Comparison of ENCODE assay signal across 8 mouse cellular contexts in the genomic region with DNA sequence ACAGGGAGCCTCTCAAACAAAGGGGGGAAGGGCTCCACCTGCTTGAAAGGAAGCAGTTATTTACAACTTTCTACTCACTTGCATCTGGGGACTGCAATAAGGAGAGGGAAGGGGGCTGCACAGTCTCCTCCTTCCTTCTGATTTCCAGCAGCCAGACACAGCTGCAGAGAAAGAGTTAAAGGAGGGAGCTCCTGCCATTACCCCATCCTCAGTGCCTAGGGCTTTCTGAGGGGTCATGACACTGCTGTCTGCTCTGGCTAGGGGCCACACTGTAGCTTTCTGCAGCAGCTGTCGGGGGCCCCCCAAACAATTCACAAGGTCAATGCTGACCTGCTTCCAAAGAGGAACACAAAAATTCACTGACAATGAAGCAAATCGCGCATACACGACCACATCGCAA. TPM values are rescaled to one million over a fixed set of nuclear protein-coding genes. Genes with fewer than 3 reads are reported as not detected.
A peak's percentile ranks its signal among the peaks of the same experiment; 100 is the strongest.
DNase-seq lines count a peak whose midpoint lies in the region; ATAC-seq and TF ChIP-seq lines count a peak whose summit lies in the region.

No protein-coding gene starts in this region.

- no peak overlapping the region for H3K27ac ChIP-seq in heart, embryonic 10.5 days
- no peak overlapping the region for H3K27ac ChIP-seq in forebrain, embryonic 16.5 days (ENCODE audit: low read length)
- H3K27ac ChIP-seq in midbrain, embryonic 10.5 days (replicated peaks): peak overlapping the region; percentile 72

- H3K9ac ChIP-seq in forebrain, embryonic 16.5 days (replicated peaks; ENCODE audit: low read depth, low read length): peak overlapping the region; percentile 40

- no peak for DNase-seq in heart, embryonic 10.5 days (ENCODE audit: low spot score)
- no peak for DNase-seq in heart, postnatal 10 days
- DNase-seq in midbrain, embryonic 10.5 days (ENCODE audit: low spot score): peak; percentile 19
- no peak for DNase-seq in adrenal gland, postnatal 25 days
- no peak for DNase-seq in c-Kit-positive CD71-positive TER-119-positive erythroid progenitor cells, embryonic 14.5 days (ENCODE audit: low spot score)

- 14% methylated on average over 5 of the region's 5 CpGs for WGBS in heart, embryonic 10.5 days
- whole genome bisulfite sequencing in forebrain, embryonic 16.5 days: 23% methylated on average over 5 of the region's 5 CpGs
- whole genome bisulfite sequencing in midbrain, embryonic 10.5 days: 13% methylated on average over 5 of the region's 5 CpGs

- no peaks in the 10 kb centered on the region for H3K36me3 ChIP-seq in heart, embryonic 10.5 days
- no peaks in the 10 kb centered on the region for H3K36me3 ChIP-seq in E14TG2a.4 (ENCODE audit: insufficient read depth, low read length)
- H3K36me3 ChIP-seq in forebrain, embryonic 16.5 days (ENCODE audit: control insufficient read depth, insufficient read depth): no peaks in the 10 kb centered on the region
- H3K36me3 ChIP-seq in midbrain, embryonic 10.5 days: no peaks in the 10 kb centered on the region

- H3K27me3 ChIP-seq in heart, embryonic 10.5 days (ENCODE audit: insufficient read depth, poor library complexity, severe bottlenecking): peaks cover 10% of the 10 kb centered on the region; the same call in 1 of the 2 replicates
- no peaks in the 10 kb centered on the region for H3K27me3 ChIP-seq in E14TG2a.4 (ENCODE audit: insufficient read depth, low read length)
- no peaks in the 10 kb centered on the region for H3K27me3 ChIP-seq in forebrain, embryonic 16.5 days (replicated peaks; ENCODE audit: control insufficient read depth, insufficient read depth, low read length)
- no peaks in the 10 kb centered on the region for H3K27me3 ChIP-seq in midbrain, embryonic 10.5 days (ENCODE audit: low read depth, poor library complexity, severe bottlenecking)

- no peak for TF ChIP-seq CTCF in E14TG2a.4 (conservative IDR thresholded peaks at IDR 0.05; ENCODE audit: low read length)

- peak overlapping the region; percentile 45; the same call in 1 of the 2 replicates for H3K4me3 ChIP-seq in heart, embryonic 10.5 days
- H3K4me3 ChIP-seq in E14TG2a.4 (replicated peaks; ENCODE audit: low read length): peak overlapping the region; percentile 43; the same call in 1 of the 2 replicates
- H3K4me3 ChIP-seq in forebrain, embryonic 16.5 days (replicated peaks; ENCODE audit: low read length): peak overlapping the region; percentile 42
- peak overlapping the region; percentile 50 for H3K4me3 ChIP-seq in midbrain, embryonic 10.5 days

- no peaks in the 10 kb centered on the region for H3K4me1 ChIP-seq in heart, embryonic 10.5 days
- peaks cover 10% of the 10 kb centered on the region; the same call in 1 of the 2 replicates for H3K4me1 ChIP-seq in E14TG2a.4 (replicated peaks; ENCODE audit: low read depth, low read length)
- H3K4me1 ChIP-seq in forebrain, embryonic 16.5 days (replicated peaks; ENCODE audit: control insufficient read depth, insufficient read depth, low read length): peaks cover 4% of the 10 kb centered on the region; the same call in 1 of the 2 replicates
- H3K4me1 ChIP-seq in midbrain, embryonic 10.5 days: peaks cover 9% of the 10 kb centered on the region

- H3K4me2 ChIP-seq in forebrain, embryonic 16.5 days (ENCODE audit: low read length): peak overlapping the region; percentile 52

- H3K9me3 ChIP-seq in heart, embryonic 10.5 days: no peaks in the 10 kb centered on the region
- H3K9me3 ChIP-seq in E14TG2a.4 (ENCODE audit: low read length): no peaks in the 10 kb centered on the region
- H3K9me3 ChIP-seq in forebrain, embryonic 16.5 days (ENCODE audit: control insufficient read depth, low read length): no peaks in the 10 kb centered on the region
- no peaks in the 10 kb centered on the region for H3K9me3 ChIP-seq in midbrain, embryonic 10.5 days (replicated peaks)

- ATAC-seq in forebrain, embryonic 16.5 days: peak; percentile 59
- ATAC-seq in inflammation-experienced regulatory T-cells, adult 6 months: no peak

- intact Hi-C loops in heart, postnatal 10 days (cut with DNase I): no loop called here

RNA-seq across cellular contexts. Expression of a gene that starts 1.3 kb away (rescaled TPM):
- 0.09 and 0.58 TPM in 2 replicates for polyA plus RNA-seq in heart, embryonic 10.5 days (2016; fragmentation: Nextera tagmentation; extraction: Ambion mirVana)
- total RNA-seq in heart, postnatal 10 days (2021): under 1 TPM; 0.32 to 0.38 TPM
- 20.6 and 36.6 TPM in 2 replicates for polyA plus RNA-seq in forebrain, embryonic 16.5 days (2015; fragmentation: Nextera tagmentation; extraction: Ambion mirVana)
- polyA plus RNA-seq in midbrain, embryonic 10.5 days (2016; fragmentation: Nextera tagmentation; extraction: Ambion mirVana): 1.7 and 2.2 TPM in 2 replicates
- total RNA-seq in adrenal gland, postnatal 25 days (2021): 0.43 and 0.52 TPM in 2 replicates
- polyA plus RNA-seq in inflammation-experienced regulatory T-cells, adult 6 months (2017; shearing (Covaris generic)): not detected
